Mouse (Mus musculus) bone marrow macrophage, adult 2 months (primary cell): ENCODE results near the gene Brd3.

ENCODE experiments used
- CTCF ChIP-seq: IDR thresholded peaks from 2 replicates; pipeline ENCODE4 v1.5.1; 2012; ENCODE audit warnings: low read depth, mild to moderate bottlenecking, low read length, moderate library complexity
- POLR2A ChIP-seq: IDR thresholded peaks from 2 replicates; pipeline ENCODE4 v1.6.1; 2012; ENCODE audit warnings: mild to moderate bottlenecking, low read depth, low read length, borderline replicate concordance

- TF ChIP-seq CTCF (no peak), POLR2A (no peak)
Measured at GRCm38 (mm10) chr2:27513861-27514260, 6.4 kb upstream of the Brd3 start.
